Mouse (Mus musculus) T-cell, adult 2 months (primary cell): Measurements from ENCODE around the gene Taf10.
A peak's percentile ranks its signal among the peaks of the same experiment; 100 is the strongest.
"Not testable (repeated sequence)": the region's sequence is repeated elsewhere in the genome, so short reads cannot be mapped to it uniquely, and the experiment has no call there.

Experiments used
- DNase-seq: peaks from one replicate; pipeline ENCODE4 v3.0.0; 2022; ENCODE audit warnings: low spot score

Gene Taf10

DNA sequence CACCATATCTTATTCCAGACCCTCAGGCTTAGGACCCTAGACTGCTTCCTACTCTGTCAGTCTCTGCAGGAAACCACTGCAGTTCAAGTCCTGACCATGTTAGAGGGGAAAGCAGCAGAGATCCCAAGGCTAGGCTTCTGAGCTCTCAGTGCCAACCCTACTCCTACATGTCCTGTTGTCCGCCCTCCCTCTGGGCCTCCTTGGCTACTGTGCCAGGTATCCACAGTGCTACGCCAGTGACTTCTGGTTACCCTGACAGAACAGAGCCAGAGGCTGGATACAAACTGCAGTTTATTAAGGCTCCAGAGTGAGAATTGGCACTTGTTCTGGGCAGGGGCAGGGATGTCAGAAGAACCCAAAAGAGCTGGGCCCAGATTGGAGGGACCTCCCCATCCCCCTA is 8.6 kb upstream of the Taf10 start:
- DNase-seq, result no peak

DNA sequence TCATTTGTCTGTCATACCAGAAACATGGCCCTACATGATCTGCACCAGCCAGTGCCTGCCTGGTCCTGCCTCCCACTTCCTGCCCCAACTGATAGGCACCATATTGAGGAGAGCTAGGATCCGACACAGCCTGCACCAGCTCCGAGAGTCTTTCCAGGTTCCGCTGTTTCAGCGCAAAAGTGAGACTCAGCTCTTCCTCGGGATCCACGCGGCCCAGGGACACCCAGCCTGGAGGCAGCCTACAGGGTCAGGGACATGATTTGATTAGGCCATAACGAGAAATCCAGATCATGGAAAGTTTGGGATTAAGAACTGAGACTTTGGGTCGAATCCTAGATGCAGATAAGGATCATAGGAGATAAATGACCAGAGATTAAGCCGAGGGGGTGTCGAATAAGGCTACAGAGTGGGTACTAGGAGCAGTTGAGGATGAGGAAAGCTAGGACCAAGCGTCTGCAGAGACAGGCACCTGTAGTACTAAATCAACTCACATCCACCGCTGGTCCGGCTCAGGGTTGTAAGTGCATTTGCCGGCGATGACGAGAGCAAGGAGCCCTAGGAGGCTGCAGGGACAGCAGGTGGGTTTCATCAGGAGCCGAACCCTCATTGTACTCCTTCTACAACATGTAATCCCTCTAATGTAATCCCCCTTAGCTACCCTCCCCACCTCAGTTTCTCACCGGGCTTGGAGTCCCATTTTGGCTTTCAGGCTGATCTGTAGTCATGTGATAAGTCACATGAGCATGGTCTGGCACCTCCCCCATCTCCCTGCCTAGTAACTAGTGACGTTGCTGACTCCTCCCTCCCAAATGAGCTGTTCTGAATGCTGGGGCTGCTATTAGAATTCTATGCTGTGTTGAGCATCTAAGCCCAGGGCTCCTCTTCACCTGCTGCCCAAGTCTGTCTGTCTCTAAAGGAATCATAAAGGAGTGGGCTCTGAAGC is 7.6 kb upstream of the Taf10 start, which contains the start of gene Tpp1:
TSS of gene Tpp1 (minus strand) at position 745 of the 943 bp plus-strand sequence.
- DNase-seq, result peak; percentile 94

DNA sequence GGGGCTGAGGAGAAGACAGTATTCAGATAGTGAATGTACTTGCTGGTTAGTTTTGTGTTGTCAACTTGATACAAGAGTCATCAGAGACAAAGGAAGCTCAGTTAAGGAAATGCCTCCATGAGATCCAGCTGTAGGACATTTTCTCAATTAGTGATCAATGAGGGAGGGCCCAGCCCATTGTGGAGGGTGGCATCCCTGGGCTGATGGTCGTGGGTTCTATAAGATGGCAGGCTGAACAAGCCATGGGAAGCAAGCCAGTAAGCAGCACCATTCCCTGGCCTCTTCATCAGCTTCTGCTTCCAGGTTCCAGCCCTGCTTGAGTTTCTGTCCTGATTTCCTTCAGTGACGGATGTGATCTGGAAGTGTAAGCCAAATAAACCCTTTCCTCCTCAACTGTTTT is 3.6 kb upstream of the Taf10 start:
- no peak for DNase-seq

DNA sequence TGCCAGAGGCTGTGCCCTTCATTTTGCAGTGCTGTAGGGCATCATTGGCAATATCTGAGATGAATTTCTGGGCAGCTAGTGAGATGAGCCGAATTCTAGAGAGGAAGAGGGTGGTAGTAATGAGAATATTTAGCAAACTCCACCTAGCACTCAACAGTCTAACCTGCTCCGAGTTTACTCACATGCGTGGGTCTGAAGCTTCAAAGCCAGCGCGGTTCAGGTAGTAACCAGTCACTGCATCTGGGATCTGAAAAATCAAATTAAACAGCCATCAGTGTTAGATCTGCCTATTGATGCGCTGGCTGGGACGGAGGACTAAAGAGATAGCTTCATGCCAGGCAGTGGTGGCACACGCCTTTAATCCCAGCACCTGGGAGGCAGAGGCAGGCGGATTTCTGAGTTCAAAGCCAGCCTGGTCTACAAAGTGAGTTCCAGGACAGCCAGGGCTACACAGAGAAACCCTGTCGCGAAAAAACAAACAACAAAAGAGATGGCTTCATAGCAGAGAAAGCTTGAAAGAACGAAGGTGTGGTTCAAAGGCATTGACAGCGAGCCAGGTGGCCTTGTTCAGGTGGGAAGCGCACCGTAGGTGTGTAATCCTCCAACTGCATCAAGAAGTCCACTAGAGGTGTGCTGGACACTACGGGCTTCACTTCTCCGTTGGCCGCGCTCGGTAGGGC is 775 bp downstream of the Taf10 start:
- DNase-seq, result not testable (repeated sequence)

DNA sequence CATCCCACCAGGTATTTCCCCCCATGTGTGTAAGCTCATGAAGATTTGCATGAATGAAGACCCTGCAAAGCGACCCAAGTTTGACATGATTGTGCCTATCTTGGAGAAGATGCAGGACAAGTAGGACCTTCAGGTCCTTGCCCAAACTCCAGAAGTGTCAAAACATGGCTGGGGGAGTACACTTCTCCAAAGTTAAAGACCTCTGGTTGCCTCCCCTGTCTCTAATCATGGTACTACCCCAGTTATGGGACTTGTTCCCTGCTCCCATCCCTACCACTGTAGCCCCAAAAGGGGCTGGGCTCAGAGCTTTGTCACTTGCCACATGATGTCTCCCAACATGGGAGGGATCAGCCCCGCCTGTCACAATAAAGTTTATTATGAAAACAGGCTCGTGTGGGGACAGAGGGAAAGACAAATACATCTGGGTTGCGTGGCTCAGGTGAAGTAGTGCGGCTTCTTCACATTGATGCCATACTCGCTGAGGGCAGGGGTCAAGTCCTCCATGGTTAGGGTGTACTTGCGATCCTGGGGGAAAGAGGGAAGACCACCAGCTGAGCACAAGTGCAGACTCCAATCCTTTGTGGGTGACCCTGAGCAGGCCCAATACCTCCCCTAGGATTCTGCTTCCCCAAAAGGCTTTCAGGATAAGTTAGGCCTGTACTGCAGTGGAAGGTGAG is 1.5 kb downstream of the Taf10 start:
- DNase-seq, result not testable (repeated sequence)

DNA sequence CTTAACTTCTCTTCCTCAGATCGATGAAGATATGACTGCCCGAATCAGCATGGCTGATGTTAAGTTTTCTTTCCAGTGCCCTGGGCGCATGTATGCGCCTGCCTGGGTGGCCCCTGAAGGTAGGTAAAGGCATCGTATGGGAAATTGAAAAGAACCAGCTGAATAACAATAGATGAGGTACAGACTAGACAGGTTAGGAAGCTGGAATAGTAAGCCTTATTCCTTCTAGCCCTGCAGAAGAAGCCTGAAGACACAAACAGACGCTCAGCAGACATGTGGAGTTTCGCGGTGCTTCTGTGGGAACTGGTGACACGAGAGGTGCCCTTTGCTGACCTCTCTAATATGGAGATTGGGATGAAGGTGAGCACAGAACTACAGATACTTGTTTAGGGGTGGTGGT is 2.2 kb downstream of the Taf10 start:
- no peak for DNase-seq

DNA sequence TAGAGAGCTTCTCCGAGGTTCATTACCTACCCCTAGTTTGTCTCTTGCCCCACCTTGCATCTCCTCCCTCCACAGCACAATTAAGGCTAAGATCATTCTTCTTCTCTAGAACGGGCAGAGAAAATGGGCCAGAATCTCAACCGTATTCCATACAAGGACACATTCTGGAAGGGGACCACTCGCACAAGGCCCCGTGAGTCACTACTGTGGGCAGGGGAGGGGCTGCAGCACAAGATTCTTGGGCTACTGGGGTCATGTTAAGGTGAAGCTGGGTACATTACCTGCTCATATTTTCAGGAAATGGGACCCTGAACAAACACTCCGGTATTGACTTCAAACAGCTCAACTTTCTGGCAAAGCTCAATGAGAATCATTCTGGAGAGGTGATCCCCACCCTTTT is 3.3 kb downstream of the Taf10 start:
- DNase-seq, result no peak

DNA sequence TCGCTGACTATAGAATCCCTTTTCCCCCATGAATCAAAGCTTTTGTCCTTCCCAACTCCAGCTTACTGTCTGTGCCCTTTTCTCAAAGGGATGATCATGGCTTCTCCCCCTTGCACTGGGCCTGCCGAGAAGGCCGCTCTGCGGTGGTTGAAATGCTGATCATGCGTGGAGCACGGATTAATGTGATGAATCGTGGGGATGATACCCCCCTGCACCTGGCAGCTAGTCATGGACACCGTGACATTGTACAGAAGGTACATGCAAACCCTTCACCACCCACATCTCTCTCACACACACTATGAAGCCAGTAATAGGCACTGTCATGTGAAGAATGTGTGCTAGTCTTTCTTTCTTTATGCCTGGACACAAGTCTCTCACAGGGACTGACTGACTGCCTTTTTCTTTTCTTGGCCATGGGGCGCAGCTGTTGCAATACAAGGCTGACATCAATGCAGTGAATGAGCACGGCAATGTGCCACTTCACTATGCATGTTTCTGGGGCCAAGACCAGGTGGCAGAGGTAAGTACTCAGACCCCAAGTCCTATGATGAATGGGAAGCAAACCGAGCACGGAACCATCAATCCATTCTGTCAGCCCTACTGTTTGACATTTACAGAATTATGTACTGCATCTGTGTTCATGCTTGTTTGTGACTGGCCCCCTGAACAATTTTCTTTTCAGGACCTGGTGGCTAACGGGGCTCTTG is 3.9 kb downstream of the Taf10 start:
- no peak for DNase-seq

DNA sequence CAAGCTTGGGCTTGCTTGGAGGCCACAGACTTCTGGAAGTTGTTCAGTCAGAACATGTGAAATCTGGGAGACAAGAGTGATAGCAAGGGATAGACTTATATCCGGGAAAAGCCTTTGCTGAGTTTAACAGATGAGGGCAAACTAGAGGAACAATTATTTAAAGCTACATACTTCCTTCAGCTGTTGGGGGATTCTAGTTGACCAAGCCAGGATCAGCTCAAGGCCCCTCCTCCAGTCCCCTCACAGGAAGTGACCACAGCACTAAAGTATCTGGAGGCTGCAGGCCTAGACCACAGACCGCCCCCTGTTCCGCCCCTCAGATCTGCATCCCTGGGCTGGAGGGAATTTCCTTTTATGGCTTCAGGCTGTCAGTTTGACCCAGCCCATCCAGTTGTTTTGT is 5.2 kb downstream of the Taf10 start:
- DNase-seq, result no peak

DNA sequence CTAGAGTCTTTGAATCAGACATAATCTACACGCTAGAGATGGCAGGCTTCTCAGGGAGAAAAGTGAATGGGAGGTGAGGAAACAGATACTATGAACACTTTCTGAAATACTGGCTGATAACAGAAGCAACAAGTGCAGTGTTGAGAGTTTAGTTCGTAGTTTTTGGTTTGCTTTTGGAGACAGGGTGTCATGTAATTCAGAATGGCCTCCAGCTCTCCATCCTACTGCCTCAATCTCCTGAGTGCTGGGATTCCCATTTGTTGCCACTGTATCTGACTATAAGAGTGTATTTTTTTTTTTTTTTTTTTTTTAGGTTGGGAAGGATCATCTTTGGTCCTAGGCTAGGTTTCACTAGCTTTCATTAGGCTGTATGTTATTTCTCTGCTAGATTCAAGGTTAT is 5.9 kb downstream of the Taf10 start:
- DNase-seq, result no peak

DNA sequence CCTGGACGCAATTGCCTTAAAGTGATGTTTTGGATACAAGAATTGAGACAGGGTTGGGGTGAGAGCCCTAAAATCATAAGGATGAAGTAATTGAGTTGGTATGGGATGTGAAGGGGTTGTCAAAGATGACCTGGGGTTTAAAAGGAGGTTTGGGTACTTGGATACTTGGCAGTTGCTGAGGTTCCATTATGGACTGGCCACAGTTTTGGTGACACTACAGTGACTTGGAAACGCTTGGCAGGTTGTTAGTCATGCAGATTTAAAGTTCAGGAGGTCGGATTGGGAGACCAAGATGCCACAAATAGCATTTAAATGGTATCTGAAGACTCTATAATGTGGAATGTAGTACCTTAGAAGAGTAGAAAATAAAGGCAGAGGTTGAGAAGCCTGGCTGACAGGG is 6.5 kb downstream of the Taf10 start:
- DNase-seq, result no peak

DNA sequence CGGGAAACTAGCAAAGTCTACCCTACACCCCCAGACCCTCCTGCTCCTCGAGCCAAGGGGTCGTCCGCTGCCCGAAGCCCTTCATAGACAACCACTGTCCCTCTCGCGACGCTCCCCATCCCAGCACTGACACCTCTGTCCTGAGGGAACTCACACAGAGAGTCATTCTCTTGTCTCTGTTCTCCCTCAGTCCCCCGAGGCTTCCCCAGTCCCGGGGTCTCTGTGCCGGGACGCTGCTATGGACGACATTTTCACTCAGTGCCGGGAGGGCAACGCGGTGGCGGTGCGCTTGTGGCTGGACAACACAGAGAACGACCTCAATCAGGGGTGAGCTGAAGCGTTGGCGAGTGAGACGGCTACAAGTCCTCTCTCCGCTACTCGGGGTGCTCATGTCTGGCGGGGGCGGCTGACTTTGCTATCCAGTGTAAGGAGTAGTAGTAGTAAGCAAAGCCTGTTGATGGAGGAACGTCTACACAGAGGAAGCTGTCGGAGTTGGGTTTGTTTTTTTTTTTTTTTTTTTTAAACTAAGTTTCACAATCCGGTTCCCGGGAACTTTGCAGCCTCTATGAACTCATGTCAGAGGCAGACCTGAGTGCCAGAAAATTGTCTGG is 7.1 kb downstream of the Taf10 start, which contains the start of gene Rrp8:
TSS of gene Rrp8 (minus strand) at position 475 of the 611 bp plus-strand sequence.
- DNase-seq, result peak; percentile 29

DNA sequence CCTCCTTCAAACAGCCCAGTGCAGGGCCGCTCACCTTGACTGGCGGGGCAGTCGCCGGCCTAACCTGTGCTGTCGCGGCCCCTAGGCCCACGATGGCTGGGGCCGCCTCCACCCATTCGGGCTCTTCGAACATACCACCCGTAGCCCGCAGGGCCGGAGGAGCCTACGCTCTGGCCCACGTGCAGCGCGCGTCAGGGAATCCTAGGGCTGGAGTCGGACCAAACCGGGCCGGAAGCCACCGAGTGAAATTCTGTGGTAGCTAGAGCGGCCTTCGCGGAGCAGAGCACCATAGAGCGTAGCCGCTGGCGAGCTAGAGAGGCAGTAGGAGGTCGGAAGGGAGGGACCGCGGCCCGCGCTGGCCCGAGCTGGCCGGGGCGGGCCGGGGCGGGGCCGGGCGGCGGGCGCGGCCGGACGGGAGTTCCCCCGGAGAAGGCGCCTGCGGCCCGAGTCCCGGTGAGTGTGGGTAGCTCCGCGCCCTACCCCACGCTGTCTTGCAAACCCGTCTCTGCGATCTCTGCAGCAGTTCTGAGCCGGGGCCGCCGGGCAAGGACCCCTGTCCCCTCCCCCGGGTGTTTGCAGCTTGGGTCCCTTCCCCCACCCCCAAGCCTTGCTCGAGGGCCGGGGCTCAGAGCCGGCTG is 7.8 kb downstream of the Taf10 start, which contains the start of gene Ilk:
TSS of gene Ilk (plus strand) at position 329 of the 638 bp plus-strand sequence.
- peak; percentile 84 for DNase-seq

DNA sequence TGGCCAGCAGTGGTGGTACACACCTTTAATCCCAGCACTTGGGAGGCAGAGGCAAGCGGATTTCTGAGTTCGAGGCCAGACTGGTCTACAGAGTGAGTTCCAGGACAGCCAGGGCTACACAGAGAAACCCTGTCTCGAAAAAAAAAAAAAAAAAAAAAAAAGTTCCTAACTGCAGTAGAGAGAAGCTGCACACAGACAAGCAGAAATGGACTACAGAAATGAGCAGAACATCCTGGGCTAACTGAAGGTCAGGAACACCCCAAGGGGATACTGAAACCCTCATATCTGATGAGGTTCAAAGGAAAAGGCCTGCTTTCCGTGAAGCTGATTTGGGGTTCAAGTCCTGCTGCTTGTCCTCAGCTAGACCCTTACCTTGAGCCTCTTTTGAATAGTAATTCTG is 8.7 kb downstream of the Taf10 start:
- DNase-seq, result not testable (repeated sequence)

DNA sequence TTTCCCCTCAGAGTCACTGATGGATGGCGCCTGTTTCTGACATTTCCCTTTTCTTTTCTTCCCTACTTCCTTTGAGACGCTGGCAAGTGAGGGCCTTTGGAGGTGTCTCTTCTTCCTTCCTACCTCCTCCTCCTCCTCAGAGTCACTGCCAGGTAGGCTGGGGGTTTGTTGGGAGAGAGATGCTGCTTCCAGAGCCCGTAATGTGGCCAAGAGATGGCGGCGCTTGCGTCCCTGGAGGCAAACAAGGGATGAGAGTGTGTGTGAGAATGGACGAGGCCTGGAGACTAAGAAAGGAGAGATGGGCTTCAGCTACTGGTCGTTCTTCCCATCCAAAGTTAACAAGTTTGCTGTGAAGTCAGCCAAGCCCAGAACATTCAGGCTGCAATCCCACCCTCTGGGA is 9.3 kb downstream of the Taf10 start:
- DNase-seq, result no peak

DNA sequence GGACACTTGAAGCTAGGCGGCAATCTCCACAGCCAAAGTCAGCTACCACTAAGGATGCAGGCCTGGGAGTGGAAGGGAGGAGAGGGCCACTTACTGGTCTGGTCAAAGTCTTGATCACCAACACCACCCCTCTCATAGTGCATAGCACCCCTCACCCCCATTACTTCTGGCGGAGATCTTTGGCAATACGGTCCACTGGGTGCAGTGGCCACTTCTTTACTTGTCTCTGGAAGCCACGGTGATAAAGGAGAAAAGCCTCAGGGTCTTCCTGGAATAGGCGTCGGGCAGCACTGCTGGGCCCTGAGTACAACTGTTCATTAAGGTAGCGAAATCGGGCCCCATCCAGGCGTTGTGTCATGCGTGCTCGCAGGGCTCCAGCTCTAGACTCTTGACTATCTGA is 10.3 kb downstream of the Taf10 start:
- no peak for DNase-seq

DNA sequence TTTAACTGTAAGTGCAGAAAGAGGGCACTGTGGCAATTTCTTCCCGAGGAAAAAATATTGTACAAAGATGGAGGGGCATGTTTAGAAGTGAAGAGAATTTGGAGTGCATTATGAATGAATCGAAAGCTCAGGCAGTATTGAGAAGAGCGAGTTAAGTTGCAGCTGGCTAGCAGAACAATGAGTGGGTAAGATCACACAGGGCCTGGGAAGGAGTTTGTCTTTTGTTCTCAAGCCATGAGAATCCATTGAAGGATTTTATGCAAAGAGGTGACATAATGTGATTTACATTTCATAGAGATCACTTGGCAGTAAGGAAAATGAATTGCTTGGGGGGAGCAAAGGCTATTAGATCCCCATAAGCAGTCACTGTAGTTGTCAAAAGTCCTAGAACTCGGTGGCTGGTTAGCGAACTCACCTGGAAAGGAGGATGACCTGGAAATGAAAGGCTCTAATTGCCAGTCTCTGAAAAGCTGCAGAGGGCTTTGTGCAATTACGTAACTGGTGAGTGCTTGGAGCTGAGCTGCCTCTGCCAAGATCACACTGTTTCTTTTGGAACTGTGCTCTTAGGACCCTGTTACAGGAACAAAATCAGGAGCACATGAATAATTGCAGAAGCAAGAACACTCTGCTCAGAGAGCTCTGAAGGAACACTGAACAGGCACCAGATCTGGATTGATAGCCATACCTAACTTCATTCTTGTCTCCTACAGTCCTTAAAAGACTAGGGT is 15.3 kb downstream of the Taf10 start:
- DNase-seq, result no peak

DNA sequence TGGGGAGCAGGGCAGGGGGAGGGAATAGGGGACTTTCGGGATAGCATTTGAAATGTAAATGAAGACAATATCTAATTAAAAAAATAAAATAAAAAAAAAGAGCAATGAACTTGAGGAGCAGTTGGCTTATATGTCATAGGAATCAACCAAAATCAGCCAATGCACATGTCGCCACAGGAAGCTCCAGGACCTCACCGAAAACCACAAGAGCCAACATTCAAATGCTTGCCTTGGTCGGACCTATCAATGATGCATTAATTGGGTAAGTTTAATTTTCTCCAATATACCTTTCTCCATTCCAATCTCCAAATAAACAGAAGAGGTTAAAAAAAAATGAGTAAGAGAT is 17.2 kb downstream of the Taf10 start:
- no peak for DNase-seq

DNA sequence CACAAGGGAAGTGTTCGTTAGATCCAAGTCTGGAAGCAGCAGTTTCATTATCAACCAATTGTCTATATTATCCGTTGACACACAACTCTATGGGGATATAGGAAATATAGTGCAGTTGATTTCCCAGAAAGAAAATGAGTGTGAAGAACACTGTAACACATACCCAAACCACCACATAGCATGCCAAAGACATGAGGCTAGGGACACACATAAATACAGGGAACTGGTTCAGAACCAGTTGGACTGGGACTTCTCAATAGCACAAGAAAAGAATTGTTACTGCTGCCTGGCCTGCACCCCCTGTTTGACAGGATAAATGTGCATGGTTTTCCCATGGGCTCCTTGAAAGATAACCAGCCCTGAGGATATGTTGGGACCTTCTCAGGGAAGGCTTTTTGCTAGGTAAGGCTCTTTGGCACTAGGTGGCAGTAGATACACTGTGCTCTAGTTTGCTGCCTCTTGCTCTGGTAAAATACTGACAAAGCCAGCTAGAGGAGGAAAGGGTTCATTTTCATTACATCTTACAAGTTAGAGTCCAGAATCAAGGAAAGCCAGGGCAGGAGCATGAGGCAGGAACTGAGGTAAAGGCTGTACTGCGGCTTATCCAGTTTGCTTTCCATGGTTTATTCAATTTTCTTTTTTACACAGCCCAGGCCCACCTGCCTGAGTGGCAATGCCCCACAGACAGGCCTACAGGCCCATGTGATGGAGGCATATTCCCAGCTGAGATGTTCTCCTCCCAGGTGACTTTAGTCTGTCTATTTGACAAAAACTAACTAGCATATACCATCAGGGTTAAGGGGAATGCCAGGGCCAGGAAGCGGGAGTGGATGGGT is 17.8 kb downstream of the Taf10 start:
- DNase-seq, result peak; percentile 46
